ENCODE assay signal across 26 mouse cellular contexts in genomic region chr4:57118883-57119282, GRCm38 (mm10). TPM values are rescaled to one million over a fixed set of nuclear protein-coding genes. Genes with fewer than 3 reads are reported as not detected.
DNase-seq lines count a peak whose midpoint lies in the region; ATAC-seq lines count a peak whose summit lies in the region.
"Had no signal": no experiment of that assay in that cellular context is flagged by ENCODE, and none has a peak within 500 bp of the region (broad histone marks: within the 10 kb centered on the region; RNA-seq: fewer than 3 reads in every experiment).

No protein-coding gene starts in this region.

- H3K4me3 ChIP-seq in megakaryocyte, embryonic 14.5 days (replicated peaks), result peak overlapping the region; percentile 46
- H3K4me3 ChIP-seq: embryonic facial prominence, embryonic 13.5 days; embryonic facial prominence, embryonic 15.5 days; erythroblast, embryonic 14.5 days; forebrain, embryonic 10.5 days; forebrain, embryonic 12.5 days had no signal

- H3K36me3 ChIP-seq in megakaryocyte, embryonic 14.5 days (replicated peaks; ENCODE audit: low read length), result no peaks in the 10 kb centered on the region
- H3K36me3 ChIP-seq: embryonic facial prominence, embryonic 13.5 days; embryonic facial prominence, embryonic 15.5 days; forebrain, embryonic 10.5 days; forebrain, embryonic 12.5 days; G1E had no signal

- no peak for ATAC-seq in megakaryocyte, adult 5-6 weeks (ENCODE audit: poor library complexity, severe bottlenecking)
- peak; percentile 57 for ATAC-seq in megakaryocyte progenitor cell, adult 5-6 weeks (replicated peaks; ENCODE audit: poor library complexity)
- ATAC-seq: activated CD4-positive, CD25-positive, alpha-beta regulatory T cell, adult 4 months; CD4-positive, CD25-positive, alpha-beta regulatory T cell, adult 4 months; forebrain, embryonic 14.5 days; forebrain, embryonic 16.5 days; Patski had no signal

- H3K4me1 ChIP-seq in megakaryocyte, embryonic 14.5 days, result peaks cover 30% of the 10 kb centered on the region
- H3K4me1 ChIP-seq: forebrain, embryonic 12.5 days had no signal

- peaks cover 16% of the 10 kb centered on the region for H3K27me3 ChIP-seq in megakaryocyte, embryonic 14.5 days (replicated peaks)
- H3K27me3 ChIP-seq: embryonic facial prominence, embryonic 13.5 days; embryonic facial prominence, embryonic 15.5 days; forebrain, embryonic 12.5 days; Patski had no signal

- no peak for DNase-seq in c-Kit-positive CD71-positive TER-119-positive erythroid progenitor cells, embryonic 14.5 days (ENCODE audit: low spot score)
- no peak for DNase-seq in gastrocnemius, adult 18-20 months (ENCODE audit: low spot score)
- DNase-seq: adrenal gland, adult 2 months; adrenal gland, postnatal 10 days; adrenal gland, postnatal 25 days; B cell, adult 2 months; cerebellum, adult 11-12 months; cerebellum, adult 2 months; cerebellum, adult 9-10 months; cerebellum, postnatal 10 days; cerebellum, postnatal 25 days; embryo, embryonic 11 days had no signal

- H3K9me3 ChIP-seq in megakaryocyte, embryonic 14.5 days, result no peaks in the 10 kb centered on the region
- H3K9me3 ChIP-seq: embryonic facial prominence, embryonic 13.5 days; embryonic facial prominence, embryonic 15.5 days; forebrain, embryonic 10.5 days; forebrain, embryonic 12.5 days had no signal

RNA-seq across cellular contexts. Expression of gene Epb41l4b, which starts 24.4 kb away (rescaled TPM):
- polyA plus RNA-seq in megakaryocyte, embryonic 14.5 days (2012; ENCODE audit: insufficient read depth, low replicate concordance), result 0.46 TPM in 1 of 2 replicates, not detected in the other
- total RNA-seq in megakaryocyte, adult 5-6 weeks (2015), result 2.8 and 3.4 TPM in 2 replicates
- 2.9 and 4.1 TPM in 2 replicates for total RNA-seq in megakaryocyte, adult 5-6 weeks (2017)
- total RNA-seq in megakaryocyte progenitor cell, adult 5-6 weeks (2015), result 5.0 and 7.2 TPM in 2 replicates
- total RNA-seq in megakaryocyte progenitor cell, adult 5-6 weeks (2017), result 5.9 and 6.0 TPM in 2 replicates
- total RNA-seq in gastrocnemius, adult 18-20 months (2021), result 1 to 10 TPM; 3.7 to 4.2 TPM
- polyA plus RNA-seq: activated CD4-positive, CD25-positive, alpha-beta regulatory T cell, adult 4 months; CD4-positive, CD25-positive, alpha-beta regulatory T cell, adult 4 months; G1E had no signal
